Mouse (Mus musculus): ENCODE measurements at regions not wholly inside any gene's neighbourhood (a gene's known extent, or its start where the extent isn't known, plus 50 kb on each side); places are given as distances from the start of the nearest gene placed in this dataset.

GRCm38 (mm10) chr5:144668060-144668459 lies 93.6 kb downstream of the Tmem130 start:
- H3K4me3 ChIP-seq (replicated peaks; ENCODE audit: low read depth, low read length) = no peak overlapping the region
- 72% methylated on average over 3 of the region's 3 CpGs for WGBS
- H3K9ac ChIP-seq (ENCODE audit: low read depth, low read length) = no peak overlapping the region
- no peak overlapping the region for H3K4me2 ChIP-seq (ENCODE audit: low read length)
- H3K4me1 ChIP-seq (replicated peaks; ENCODE audit: insufficient read depth, low read length) = no peaks in the 10 kb centered on the region
- no peak for ATAC-seq (replicated peaks; ENCODE audit: low FRiP score, low read depth)
- TF ChIP-seq CTCF (IDR thresholded peaks at IDR 0.05; ENCODE audit: low read depth) = no peak
- H3K9me3 ChIP-seq (replicated peaks; ENCODE audit: low read length) = no peaks in the 10 kb centered on the region
- no peaks in the 10 kb centered on the region for H3K36me3 ChIP-seq (ENCODE audit: insufficient read depth, low read length)
- H3K27ac ChIP-seq = no peak overlapping the region
- DNase-seq (ENCODE audit: low spot score) = no peak
- H3K27me3 ChIP-seq (ENCODE audit: insufficient read depth, low read length) = no peaks in the 10 kb centered on the region

GRCm38 (mm10) chr5:144678815-144679750 lies 82.5 kb downstream of the Tmem130 start:
- Histone ChIP-seq H3K9ac (ENCODE audit: low read depth, low read length) (no peak overlapping the region), H3K9me3 (replicated peaks; ENCODE audit: low read length) (no peaks in the 10 kb centered on the region), H3K4me1 (replicated peaks; ENCODE audit: insufficient read depth, low read length) (no peaks in the 10 kb centered on the region), H3K4me3 (replicated peaks; ENCODE audit: low read depth, low read length) (no peak overlapping the region), H3K36me3 (ENCODE audit: insufficient read depth, low read length) (no peaks in the 10 kb centered on the region), H3K27me3 (ENCODE audit: insufficient read depth, low read length) (no peaks in the 10 kb centered on the region), H3K27ac (no peak overlapping the region), H3K4me2 (ENCODE audit: low read length) (no peak overlapping the region)
- DNase-seq (ENCODE audit: low spot score) = no peak
- ATAC-seq (replicated peaks; ENCODE audit: low FRiP score, low read depth) = no peak
- no peak for TF ChIP-seq CTCF (IDR thresholded peaks at IDR 0.05; ENCODE audit: low read depth)
- WGBS = 87% methylated on average over 13 of the region's 13 CpGs

GRCm38 (mm10) chr5:144684184-144684583 lies 77.4 kb downstream of the Tmem130 start:
- no peaks in the 10 kb centered on the region for H3K27me3 ChIP-seq (ENCODE audit: insufficient read depth, low read length)
- no peaks in the 10 kb centered on the region for H3K4me1 ChIP-seq (replicated peaks; ENCODE audit: insufficient read depth, low read length)
- WGBS = 82% methylated on average over 1 of the region's 1 CpGs
- no peak for ATAC-seq (replicated peaks; ENCODE audit: low FRiP score, low read depth)
- H3K9me3 ChIP-seq (replicated peaks; ENCODE audit: low read length) = no peaks in the 10 kb centered on the region
- no peak for DNase-seq (ENCODE audit: low spot score)
- no peak overlapping the region for H3K4me3 ChIP-seq (replicated peaks; ENCODE audit: low read depth, low read length)
- no peak overlapping the region for H3K27ac ChIP-seq
- TF ChIP-seq CTCF (IDR thresholded peaks at IDR 0.05; ENCODE audit: low read depth) = no peak
- H3K36me3 ChIP-seq (ENCODE audit: insufficient read depth, low read length) = no peaks in the 10 kb centered on the region
- H3K9ac ChIP-seq (ENCODE audit: low read depth, low read length) = no peak overlapping the region
- H3K4me2 ChIP-seq (ENCODE audit: low read length) = no peak overlapping the region
